Mouse (Mus musculus): ENCODE results near the gene Rbp2.
A peak's percentile ranks its signal among the peaks of the same experiment; 100 is the strongest.

The Rbp2 gene

GRCm38 (mm10) chr9:98485815-98486214, at the start of gene Rbp2:
Gene Rbp2, plus strand, starts transcription at chr9:98486115.
- no peak for DNase-seq

- DNase-seq = no peak
These were observed 48.1 kb upstream of the Rbp2 start for GRCm38 (mm10) chr9:98437819-98438218.

DNA sequence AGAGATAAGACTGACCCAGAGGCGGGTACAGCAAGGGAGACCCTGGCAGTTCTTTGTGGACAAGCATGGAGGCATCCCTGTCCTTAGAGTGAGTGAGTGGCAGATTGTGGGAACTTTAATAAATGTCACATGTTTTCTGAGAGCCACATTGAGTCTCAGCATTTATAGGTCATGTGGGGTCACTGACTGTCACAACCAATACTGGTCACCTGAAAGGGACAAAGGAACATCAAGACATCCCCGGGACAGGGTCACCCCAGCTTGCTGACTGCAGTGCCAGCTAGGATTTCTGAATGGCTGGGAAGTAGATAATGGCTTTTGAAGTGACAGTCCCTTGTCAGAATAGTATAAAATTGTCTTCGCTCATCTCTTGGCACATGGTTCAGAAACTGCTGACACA, 46.8 kb upstream of the Rbp2 start:
- no peak for DNase-seq

DNA sequence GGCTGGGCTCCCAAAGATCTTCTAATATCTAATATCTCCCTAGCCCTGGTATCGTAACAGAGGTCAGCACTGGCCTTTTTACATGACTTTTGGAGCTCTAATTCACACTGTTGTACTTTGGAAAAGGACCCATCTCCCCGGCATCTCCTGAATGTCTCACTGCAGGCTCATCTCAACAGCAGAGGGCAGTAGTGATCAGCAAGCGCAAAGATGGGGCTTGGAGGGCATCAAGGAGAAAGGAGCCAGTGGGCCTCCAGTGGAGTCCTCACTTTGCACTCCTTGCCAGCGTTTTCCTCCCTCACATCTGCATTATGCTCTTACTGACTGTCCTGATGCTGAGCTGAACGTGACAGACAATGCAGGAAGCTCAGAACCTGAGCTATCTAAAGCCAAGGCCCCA, 43.3 kb upstream of the Rbp2 start:
- peak; percentile 60 to 73 for DNase-seq

- DNase-seq = no peak
These were observed 40.4 kb upstream of the Rbp2 start for GRCm38 (mm10) chr9:98445359-98446149.

- no peak for DNase-seq
These were observed 34.9 kb upstream of the Rbp2 start for GRCm38 (mm10) chr9:98450976-98451375.

- no peak for DNase-seq
These were observed 19.2 kb upstream of the Rbp2 start for GRCm38 (mm10) chr9:98466709-98467108.

- no peak for DNase-seq
These were observed 5.7 kb upstream of the Rbp2 start for GRCm38 (mm10) chr9:98480172-98480749.

- DNase-seq = no peak
These were observed 3.7 kb upstream of the Rbp2 start for GRCm38 (mm10) chr9:98482256-98482655.

GRCm38 (mm10) chr9:98485020-98485419, 895 bp upstream of the Rbp2 start:
- DNase-seq = no peak

GRCm38 (mm10) chr9:98487273-98487672, 1.4 kb downstream of the Rbp2 start:
- DNase-seq = no peak

GRCm38 (mm10) chr9:98489532-98489931, 3.6 kb downstream of the Rbp2 start:
- no peak for DNase-seq

DNA sequence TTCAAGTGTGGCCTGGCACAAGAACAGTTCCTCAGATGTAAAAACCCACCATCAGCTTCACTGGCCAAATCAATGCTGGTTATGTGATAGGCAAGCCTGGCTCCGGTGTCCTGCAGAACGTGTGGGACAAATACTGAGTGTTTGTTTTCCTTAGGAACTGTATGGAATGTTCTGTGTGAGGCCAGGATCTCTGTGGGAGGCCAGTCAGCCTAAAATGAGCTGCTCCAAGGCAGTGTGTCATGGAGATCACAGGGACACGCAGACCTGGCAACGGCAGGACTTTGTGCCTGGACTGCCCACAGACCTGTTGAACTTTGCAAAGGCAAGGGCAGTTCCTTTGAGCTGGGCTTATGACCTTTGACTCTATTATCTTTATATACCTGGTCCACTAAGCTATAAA, 4.2 kb downstream of the Rbp2 start:
- no peak for DNase-seq

DNA sequence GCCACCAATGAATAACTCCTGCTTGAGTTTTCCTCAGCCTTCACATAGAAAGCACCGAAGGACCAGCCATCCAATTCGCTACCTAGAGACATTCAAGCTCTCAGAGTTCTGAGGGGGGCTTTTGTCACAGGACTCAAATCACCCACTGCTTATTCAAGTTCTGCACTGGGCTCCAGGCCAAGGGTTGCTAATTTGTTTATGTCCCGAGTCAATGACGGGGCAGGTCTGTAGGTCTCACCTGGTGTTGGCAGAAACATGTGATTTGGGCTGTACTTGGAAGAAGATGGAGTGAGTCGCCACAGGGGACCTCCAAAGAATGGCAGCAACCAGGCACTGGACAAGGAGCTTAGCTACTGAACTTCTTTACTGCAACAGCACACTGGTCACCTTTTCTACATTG, 5.2 kb downstream of the Rbp2 start:
- DNase-seq = no peak

- no peak for DNase-seq
These were observed 6.3 kb downstream of the Rbp2 start for GRCm38 (mm10) chr9:98492212-98492611.

DNA sequence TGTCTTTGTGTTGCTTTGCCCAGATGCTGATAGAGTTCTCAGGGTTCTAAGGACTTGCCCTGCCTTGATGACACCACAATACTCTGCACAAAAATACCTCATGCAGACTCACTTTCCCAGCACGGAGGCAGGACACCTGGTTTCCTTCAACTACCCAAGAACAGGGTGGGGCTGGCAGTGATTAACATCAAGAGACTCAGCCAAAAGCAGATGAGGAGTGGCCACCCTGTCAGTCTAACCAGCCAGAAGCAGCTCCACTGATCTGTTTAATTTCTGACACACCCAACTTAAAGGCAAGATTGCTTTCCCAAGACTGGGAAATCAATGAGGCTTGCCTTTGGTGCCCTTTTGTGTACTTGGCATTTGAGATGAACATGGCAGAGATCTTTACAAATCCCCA, 6.9 kb downstream of the Rbp2 start:
- DNase-seq = no peak

- DNase-seq = no peak
These were observed 11.2 kb downstream of the Rbp2 start for GRCm38 (mm10) chr9:98497157-98497556.

- no peak for DNase-seq
These were observed 12.1 kb downstream of the Rbp2 start for GRCm38 (mm10) chr9:98497990-98498389.

- DNase-seq = no peak
These were observed 12.9 kb downstream of the Rbp2 start for GRCm38 (mm10) chr9:98498717-98499268.

GRCm38 (mm10) chr9:98499601-98500000, 13.7 kb downstream of the Rbp2 start:
- DNase-seq = no peak

GRCm38 (mm10) chr9:98507480-98507879, 21.6 kb downstream of the Rbp2 start:
- no peak for DNase-seq

- peak; percentile 15 to 36 for DNase-seq
These were observed 24.6 kb downstream of the Rbp2 start for GRCm38 (mm10) chr9:98510363-98511055.

DNA sequence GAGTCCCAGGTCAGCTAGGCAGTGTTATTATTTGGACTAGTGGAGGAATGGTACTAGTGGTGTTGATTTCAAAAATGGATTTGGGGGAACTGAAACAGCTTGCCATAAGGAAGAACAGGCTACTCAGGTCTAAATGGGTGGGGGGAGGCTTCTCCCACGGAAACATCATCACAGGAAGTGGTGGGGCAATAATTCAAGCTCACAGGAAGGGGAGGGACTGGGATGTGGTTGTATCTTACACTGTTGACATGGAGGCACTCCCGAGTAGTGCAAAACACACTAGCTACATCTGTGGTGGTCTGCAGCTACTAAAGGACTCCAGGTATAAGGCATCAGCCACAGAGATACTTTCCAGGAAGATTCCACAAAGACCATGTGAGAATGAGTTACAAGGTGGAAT, 38.0 kb downstream of the Rbp2 start:
- DNase-seq = no peak
